ENCODE assay signal across 12 mouse cellular contexts in genomic region chr12:112590566-112591239, GRCm38 (mm10). TPM values are rescaled to one million over a fixed set of nuclear protein-coding genes. Genes with fewer than 3 reads are reported as not detected.
DNase-seq lines count a peak whose midpoint lies in the region; ATAC-seq and TF ChIP-seq lines count a peak whose summit lies in the region.
"Had no signal": no experiment of that assay in that cellular context is flagged by ENCODE, and none has a peak within 500 bp of the region (broad histone marks: within the 10 kb centered on the region; RNA-seq: fewer than 3 reads in every experiment).

No protein-coding gene starts in this region.

- H3K9ac ChIP-seq in forebrain, embryonic 15.5 days (replicated peaks), result no peak overlapping the region
- no peak overlapping the region for H3K9ac ChIP-seq in forebrain, embryonic 12.5 days
- H3K9ac ChIP-seq in MEL (ENCODE audit: control insufficient read depth, low read depth, low read length, poor library complexity, severe bottlenecking), result no peak overlapping the region
- H3K9ac ChIP-seq: neural tube, embryonic 13.5 days had no signal

- WGBS in forebrain, embryonic 15.5 days, result 60% methylated on average over 8 of the region's 8 CpGs
- 82% methylated on average over 8 of the region's 8 CpGs for WGBS in forebrain, embryonic 12.5 days
- 80% methylated on average over 8 of the region's 8 CpGs for WGBS in midbrain, embryonic 10.5 days

- H3K27ac ChIP-seq in forebrain, embryonic 15.5 days (replicated peaks), result peak overlapping the region; percentile 70
- H3K27ac ChIP-seq in forebrain, embryonic 12.5 days, result no peak overlapping the region
- H3K27ac ChIP-seq in left cerebral cortex, adult 2 months, result peak overlapping the region; percentile 87
- H3K27ac ChIP-seq in MEL (ENCODE audit: control insufficient read depth, low read depth, low read length), result no peak overlapping the region
- no peak overlapping the region for H3K27ac ChIP-seq in midbrain, embryonic 10.5 days (replicated peaks)
- H3K27ac ChIP-seq: embryonic facial prominence, embryonic 13.5 days; neural tube, embryonic 13.5 days had no signal

- no peaks in the 10 kb centered on the region for H3K9me3 ChIP-seq in forebrain, embryonic 15.5 days
- no peaks in the 10 kb centered on the region for H3K9me3 ChIP-seq in forebrain, embryonic 12.5 days
- no peaks in the 10 kb centered on the region for H3K9me3 ChIP-seq in MEL (replicated peaks; ENCODE audit: insufficient read depth, low read length)
- H3K9me3 ChIP-seq in midbrain, embryonic 10.5 days (replicated peaks), result no peaks in the 10 kb centered on the region
- H3K9me3 ChIP-seq: embryonic facial prominence, embryonic 13.5 days; neural tube, embryonic 13.5 days had no signal

- H3K79me2 ChIP-seq in MEL (ENCODE audit: control insufficient read depth, insufficient read depth, low read length, poor library complexity), result peaks cover 41% of the 10 kb centered on the region

- TF ChIP-seq RAD21 in MEL (IDR thresholded peaks at IDR 0.05; ENCODE audit: low read depth, low read length), result no peak

- no peak for TF ChIP-seq EP300 in MEL (IDR thresholded peaks at IDR 0.05; ENCODE audit: low read depth in 1 of 2, low read length in 2 of 2)

- no peak for DNase-seq in left cerebral cortex, adult 2 months (ENCODE audit: extremely low spot score in 1 of 2, low spot score in 2 of 2)
- no peak for DNase-seq in left cerebral cortex, postnatal 14 days (ENCODE audit: low spot score in 2 of 2)
- DNase-seq in MEL (ENCODE audit: low read depth, low spot score), result no peak
- DNase-seq in cerebellum, postnatal 10 days, result peak; percentile 91 to 95
- no peak for DNase-seq in midbrain, embryonic 10.5 days (ENCODE audit: low spot score)
- DNase-seq in kidney, postnatal 25 days, result no peak
- DNase-seq: thymus, adult 18-20 months had no signal

- 0 out of 2 replicates have a peak, but pooled peaks cover 11% of the 10 kb centered on the region for H3K27me3 ChIP-seq in forebrain, embryonic 15.5 days
- peaks cover 52% of the 10 kb centered on the region for H3K27me3 ChIP-seq in forebrain, embryonic 12.5 days
- no peaks in the 10 kb centered on the region for H3K27me3 ChIP-seq in MEL (ENCODE audit: control insufficient read depth in 1 of 2, insufficient read depth in 2 of 2, low read length in 2 of 2)
- H3K27me3 ChIP-seq in midbrain, embryonic 10.5 days (ENCODE audit: low read depth, poor library complexity, severe bottlenecking), result peaks cover 71% of the 10 kb centered on the region

- TF ChIP-seq CTCF in left cerebral cortex, adult 2 months (IDR thresholded peaks at IDR 0.05), result no peak
- TF ChIP-seq CTCF in MEL (IDR thresholded peaks at IDR 0.05 in 2 of 3, conservative IDR thresholded peaks at IDR 0.05 in 1 of 3; ENCODE audit: control insufficient read depth in 1 of 3, insufficient read depth in 1 of 3, low read depth in 2 of 3, low read length in 3 of 3, poor library complexity in 1 of 3, severe bottlenecking in 1 of 3), result no peak

- intact Hi-C loops in left cerebral cortex, adult 2 months (cut with DNase I), result no loop called here
- intact Hi-C loops in left cerebral cortex, postnatal 14 days (cut with DNase I), result no loop called here

- no peak overlapping the region for H3K4me2 ChIP-seq in forebrain, embryonic 15.5 days (replicated peaks)
- H3K4me2 ChIP-seq in forebrain, embryonic 12.5 days, result no peak overlapping the region

- H3K4me1 ChIP-seq in forebrain, embryonic 15.5 days, result peaks cover 59% of the 10 kb centered on the region
- peaks cover 40% of the 10 kb centered on the region for H3K4me1 ChIP-seq in forebrain, embryonic 12.5 days
- H3K4me1 ChIP-seq in MEL (ENCODE audit: control insufficient read depth in 1 of 2, insufficient read depth in 2 of 2, low read length in 2 of 2), result peaks cover 30 to 49% of the 10 kb centered on the region in 2 experiments
- H3K4me1 ChIP-seq in midbrain, embryonic 10.5 days, result peaks cover 56% of the 10 kb centered on the region

- no peak overlapping the region for H3K4me3 ChIP-seq in forebrain, embryonic 15.5 days
- H3K4me3 ChIP-seq in forebrain, embryonic 12.5 days (replicated peaks), result no peak overlapping the region
- H3K4me3 ChIP-seq in left cerebral cortex, adult 2 months, result peak overlapping the region; percentile 89
- H3K4me3 ChIP-seq in MEL (ENCODE audit: control insufficient read depth in 1 of 2, insufficient read depth in 1 of 2, low read depth in 2 of 2, low read length in 2 of 2), result no peak overlapping the region
- no peak overlapping the region for H3K4me3 ChIP-seq in midbrain, embryonic 10.5 days
- H3K4me3 ChIP-seq: embryonic facial prominence, embryonic 13.5 days; neural tube, embryonic 13.5 days had no signal

- ATAC-seq in forebrain, embryonic 15.5 days (replicated peaks), result peak; percentile 54
- ATAC-seq in forebrain, embryonic 12.5 days (ENCODE audit: low FRiP score), result no peak
- ATAC-seq: intestine, embryonic 16.5 days had no signal

- H3K36me3 ChIP-seq in forebrain, embryonic 15.5 days, result no peaks in the 10 kb centered on the region
- H3K36me3 ChIP-seq in forebrain, embryonic 12.5 days (replicated peaks), result no peaks in the 10 kb centered on the region
- H3K36me3 ChIP-seq in MEL (ENCODE audit: control insufficient read depth in 1 of 2, insufficient read depth in 2 of 2, low read length in 2 of 2), result peaks cover 0 to 30% of the 10 kb centered on the region in 2 experiments; a peak in 2 of 4 replicates
- H3K36me3 ChIP-seq in midbrain, embryonic 10.5 days, result no peaks in the 10 kb centered on the region
- H3K36me3 ChIP-seq: embryonic facial prominence, embryonic 13.5 days; neural tube, embryonic 13.5 days had no signal

- no peak for TF ChIP-seq POLR2A in MEL (IDR thresholded peaks at IDR 0.05; ENCODE audit: control insufficient read depth in 1 of 2, insufficient read depth in 1 of 2, low read depth in 1 of 2, low read length in 2 of 2, poor library complexity in 1 of 2)

TF ChIP-seq in MEL, 35 proteins besides CTCF, POLR2A, EP300 and RAD21:
- no peak for TF ChIP-seq MYC (IDR thresholded peaks at IDR 0.05; ENCODE audit: low read depth, low read length)
- TF ChIP-seq MAX (IDR thresholded peaks at IDR 0.05; ENCODE audit: low read length), result 0 out of 2 replicates have a peak, but pooled peaks have one; percentile 32

RNA-seq across cellular contexts. Expression of gene Inf2, which starts 2.1 kb away (rescaled TPM):
- 3.0 and 3.9 TPM in 2 replicates for polyA plus RNA-seq in forebrain, embryonic 15.5 days (2015; fragmentation: Nextera tagmentation; extraction: Ambion mirVana)
- 0.70 and 1.3 TPM in 2 replicates for polyA plus RNA-seq in forebrain, embryonic 12.5 days (2016; fragmentation: Nextera tagmentation; extraction: Ambion mirVana)
- 100 to 1,000 TPM; 131 to 151 TPM for total RNA-seq in left cerebral cortex, adult 2 months (2021)
- total RNA-seq in left cerebral cortex, postnatal 14 days (2021), result 10 to 100 TPM; 70.1 to 84.3 TPM
- 23.2 and 26.1 TPM in 2 replicates for total RNA-seq in MEL (2012; rRNA removed)
- 100 to 1,000 TPM in 1 of 2 experiments, 10 to 100 TPM in 1; 55.7 to 122 TPM for polyA plus RNA-seq in MEL (2012; ENCODE audit: insufficient read depth in 1 of 2, insufficient read length in 2 of 2, low read depth in 1 of 2, low replicate concordance in 2 of 2, missing spikeins in 1 of 2)
- 1.7 and 1.8 TPM in 2 replicates for polyA plus RNA-seq in midbrain, embryonic 10.5 days (2016; fragmentation: Nextera tagmentation; extraction: Ambion mirVana)

RNA-seq across cellular contexts. Expression of gene Adssl1, which starts 29.1 kb away (rescaled TPM):
- polyA plus RNA-seq in forebrain, embryonic 15.5 days (2015; fragmentation: Nextera tagmentation; extraction: Ambion mirVana), result 2.0 and 2.2 TPM in 2 replicates
- polyA plus RNA-seq in forebrain, embryonic 12.5 days (2016; fragmentation: Nextera tagmentation; extraction: Ambion mirVana), result 2.0 and 2.8 TPM in 2 replicates
- 10 to 100 TPM; 16.2 to 16.5 TPM for total RNA-seq in left cerebral cortex, adult 2 months (2021)
- total RNA-seq in left cerebral cortex, postnatal 14 days (2021), result 1 to 10 TPM; 6.5 to 8.4 TPM
- 36.0 and 58.2 TPM in 2 replicates for total RNA-seq in MEL (2012; rRNA removed)
- polyA plus RNA-seq in MEL (2012; ENCODE audit: insufficient read depth in 1 of 2, insufficient read length in 2 of 2, low read depth in 1 of 2, low replicate concordance in 2 of 2, missing spikeins in 1 of 2), result 10 to 100 TPM in 1 of 2 experiments, not detected in 1; 63.9 TPM
- 2.9 and 3.4 TPM in 2 replicates for polyA plus RNA-seq in midbrain, embryonic 10.5 days (2016; fragmentation: Nextera tagmentation; extraction: Ambion mirVana)

RNA-seq across cellular contexts. Expression of gene Siva1, which starts 53.8 kb away (rescaled TPM):
- polyA plus RNA-seq in forebrain, embryonic 15.5 days (2015; fragmentation: Nextera tagmentation; extraction: Ambion mirVana), result 77.2 and 91.2 TPM in 2 replicates
- polyA plus RNA-seq in forebrain, embryonic 12.5 days (2016; fragmentation: Nextera tagmentation; extraction: Ambion mirVana), result 151 and 173 TPM in 2 replicates
- total RNA-seq in left cerebral cortex, adult 2 months (2021), result 10 to 100 TPM; 19.7 to 21.5 TPM
- 10 to 100 TPM; 14.5 to 16.8 TPM for total RNA-seq in left cerebral cortex, postnatal 14 days (2021)
- 591 and 659 TPM in 2 replicates for total RNA-seq in MEL (2012; rRNA removed)
- 100 to 1,000 TPM in 1 of 2 experiments, not detected in 1; 531 TPM for polyA plus RNA-seq in MEL (2012; ENCODE audit: insufficient read depth in 1 of 2, insufficient read length in 2 of 2, low read depth in 1 of 2, low replicate concordance in 2 of 2, missing spikeins in 1 of 2)
- 306 and 361 TPM in 2 replicates for polyA plus RNA-seq in midbrain, embryonic 10.5 days (2016; fragmentation: Nextera tagmentation; extraction: Ambion mirVana)

Comparison
In these comparisons a context has a peak if more than half of its experiments do, and no peak if none do; other contexts are left out.
1. H3K27ac ChIP-seq: peak in forebrain, embryonic 15.5 days (single experiment) and left cerebral cortex, adult 2 months (single experiment); none in forebrain, embryonic 12.5 days (single experiment), MEL (single experiment) and midbrain, embryonic 10.5 days (single experiment).
2. DNase-seq: peak in cerebellum, postnatal 10 days (2 of 2); none in left cerebral cortex, adult 2 months (0 of 2), left cerebral cortex, postnatal 14 days (0 of 2), MEL (single experiment), midbrain, embryonic 10.5 days (single experiment) and kidney, postnatal 25 days (0 of 2).
3. RNA of gene Inf2, which starts 2.1 kb away (polyA plus RNA-seq): 55.7 to 122 TPM in MEL; 3.0 to 3.9 TPM in forebrain, embryonic 15.5 days, 1.7 to 1.8 TPM in midbrain, embryonic 10.5 days and 0.70 to 1.3 TPM in forebrain, embryonic 12.5 days; every median in the first group is over 10 times any median in the second.